Mouse (Mus musculus): ENCODE data around the gene Sirpa. TPM values are rescaled to one million over a fixed set of nuclear protein-coding genes. Genes with fewer than 3 reads are reported as not detected.

Sirpa gene
- 100 to 1,000 TPM; 375 to 384 TPM for total RNA-seq (2021)
- long read RNA-seq, experiment 1, transcript Sirpa-201 (8 exons, 3,644 nt), result minor isoform, 51 of 571 reads
- long read RNA-seq, experiment 1, transcript Sirpa-214 (9 exons, 3,812 nt), result minor isoform, 38 of 571 reads
- long read RNA-seq, experiment 1, transcript Sirpa-203 (8 exons, 3,982 nt), result major isoform, 351 of 571 reads
- long read RNA-seq, experiment 1, transcript Sirpa-209 (6 exons, 876 nt), result minor isoform, 10 of 571 reads
- long read RNA-seq, experiment 1, partial matches to known transcripts, result 41 of 571 reads
- long read RNA-seq, experiment 1, other reads (novel, unspliced or antisense), result 72 of 571 reads
- long read RNA-seq, experiment 2, transcript Sirpa-201 (8 exons, 3,644 nt), result minor isoform, 35 of 533 reads
- long read RNA-seq, experiment 2, transcript Sirpa-203 (8 exons, 3,982 nt), result major isoform, 321 of 533 reads
- long read RNA-seq, experiment 2, transcript Sirpa-209 (6 exons, 876 nt), result minor isoform, 23 of 533 reads
- long read RNA-seq, experiment 2, transcript Sirpa-214 (9 exons, 3,812 nt), result minor isoform, 45 of 533 reads
- long read RNA-seq, experiment 2, partial matches to known transcripts, result 28 of 533 reads
- long read RNA-seq, experiment 2, other reads (novel, unspliced or antisense), result 73 of 533 reads

DNA sequence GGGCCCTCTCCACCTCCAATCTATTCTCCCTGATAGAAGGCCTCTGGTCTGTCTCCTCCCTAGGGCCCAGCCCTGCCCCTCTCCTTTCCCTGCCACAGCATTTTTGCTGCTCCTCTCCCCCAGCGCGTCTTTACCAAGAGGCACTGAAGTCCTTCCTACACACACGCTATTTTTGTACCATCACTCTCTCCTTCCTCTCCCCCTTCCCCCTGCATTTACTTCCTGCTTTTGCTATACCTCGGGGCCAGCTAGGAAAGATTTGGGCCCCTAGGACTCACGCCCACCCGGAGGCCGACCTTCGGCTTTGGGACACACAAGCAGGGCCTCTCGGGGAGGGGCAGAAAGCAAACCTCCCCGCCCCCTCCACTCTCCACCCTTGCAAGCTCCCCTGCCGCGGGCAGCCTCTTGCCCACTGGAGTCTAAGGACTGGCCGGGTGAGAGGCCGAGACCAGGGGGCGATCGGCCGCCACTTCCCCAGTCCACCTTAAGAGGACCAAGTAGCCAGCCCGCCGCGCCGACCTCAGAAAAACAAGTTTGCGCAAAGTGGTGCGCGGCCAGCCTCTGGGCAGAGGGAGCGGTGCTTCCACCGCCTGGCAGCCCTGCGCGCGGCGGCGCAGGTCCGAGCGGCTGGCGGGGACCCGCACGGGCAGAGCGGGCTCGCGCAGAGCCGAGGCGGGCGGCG lies at the start of gene Sirpa:
TSS of gene Sirpa (plus strand) at position 377 of the 682 bp plus-strand sequence.
- no peak; the same call in 1 of the 2 replicates for TF ChIP-seq CTCF (IDR thresholded peaks at IDR 0.05)
- Histone ChIP-seq H3K4me3 (peak within 1 kb of the TSS; percentile 68), H3K27ac (peak within 1 kb of the TSS; percentile 99)
- DNase-seq (ENCODE audit: extremely low spot score in 1 of 2, low spot score in 2 of 2), result peak; percentile 71 to 72
- intact Hi-C loops (cut with DNase I), result loop anchor here (1.0 kb wide), 2 partner anchors 18 to 90 kb away; no protein-coding TSS in a partner anchor

- TF ChIP-seq CTCF (IDR thresholded peaks at IDR 0.05), result no peak
- no peak overlapping the region for H3K4me3 ChIP-seq
- no peak overlapping the region for H3K27ac ChIP-seq
- no peak for DNase-seq (ENCODE audit: extremely low spot score in 1 of 2, low spot score in 2 of 2)
- intact Hi-C loops (cut with DNase I), result no loop called here
These were observed 48.2 kb upstream of the Sirpa start for GRCm38 (mm10) chr2:129544448-129544847.

- H3K27ac ChIP-seq, result no peak overlapping the region
- intact Hi-C loops (cut with DNase I), result no loop called here
- no peak for TF ChIP-seq CTCF (IDR thresholded peaks at IDR 0.05)
- DNase-seq (ENCODE audit: extremely low spot score in 1 of 2, low spot score in 2 of 2), result no peak
- H3K4me3 ChIP-seq, result no peak overlapping the region
These were observed 47.7 kb upstream of the Sirpa start for GRCm38 (mm10) chr2:129544919-129545318.

DNA sequence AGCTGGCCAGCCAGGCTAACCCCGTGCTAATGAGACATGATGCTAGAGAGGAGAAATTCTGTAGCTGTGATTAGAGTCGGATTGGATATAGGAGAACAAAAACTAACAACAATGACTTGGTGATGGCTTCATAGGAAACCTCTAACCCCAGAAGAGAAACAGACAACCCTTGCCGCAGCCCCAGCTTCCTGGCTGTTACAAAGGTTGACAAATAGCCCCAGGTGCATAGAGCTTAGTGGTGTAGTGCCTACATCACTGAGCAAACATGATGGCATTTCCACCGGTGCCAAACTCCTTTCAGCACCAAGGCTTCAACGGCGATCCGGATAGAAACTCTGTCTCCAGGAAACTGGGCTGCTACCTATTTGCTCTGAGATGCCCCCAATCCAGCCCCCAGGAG lies 47.0 kb upstream of the Sirpa start:
- TF ChIP-seq CTCF (IDR thresholded peaks at IDR 0.05), result no peak
- no peak overlapping the region for H3K27ac ChIP-seq
- intact Hi-C loops (cut with DNase I), result no loop called here
- H3K4me3 ChIP-seq, result no peak overlapping the region
- no peak for DNase-seq (ENCODE audit: extremely low spot score in 1 of 2, low spot score in 2 of 2)

- TF ChIP-seq CTCF (IDR thresholded peaks at IDR 0.05), result no peak
- intact Hi-C loops (cut with DNase I), result no loop called here
- no peak for DNase-seq (ENCODE audit: extremely low spot score in 1 of 2, low spot score in 2 of 2)
- no peak overlapping the region for H3K4me3 ChIP-seq
- H3K27ac ChIP-seq, result no peak overlapping the region
These were observed 45.9 kb upstream of the Sirpa start for GRCm38 (mm10) chr2:129546772-129547171.

DNA sequence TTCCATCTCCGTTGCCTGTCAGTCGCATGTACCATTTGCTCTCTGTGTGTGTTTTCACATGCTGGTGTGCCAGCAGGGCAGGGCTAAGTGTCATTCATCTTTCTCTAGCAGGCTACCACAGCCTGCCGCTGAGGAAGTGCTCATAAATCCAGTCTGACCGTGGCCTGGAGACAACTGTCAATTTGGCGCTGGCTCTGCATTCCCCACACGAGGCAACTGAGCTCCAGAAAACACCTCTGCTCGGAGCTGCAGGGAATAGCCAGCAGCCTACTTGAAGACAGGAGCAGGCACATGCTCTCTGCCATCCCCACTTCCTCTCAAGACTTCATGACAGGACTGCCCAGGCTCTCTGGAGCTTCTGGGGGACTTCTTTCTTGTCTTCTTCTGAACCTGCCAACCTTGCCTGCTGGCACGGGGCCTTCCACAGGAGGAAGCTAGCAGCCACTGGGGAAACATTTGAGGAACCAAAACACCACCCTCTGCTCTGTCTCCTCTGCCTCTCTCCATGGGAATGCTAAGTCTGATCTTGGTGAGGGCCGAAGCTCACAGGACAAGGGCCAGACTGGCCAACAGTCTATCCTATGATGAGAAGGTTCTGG lies 43.0 kb upstream of the Sirpa start:
- Histone ChIP-seq H3K4me3 (no peak overlapping the region), H3K27ac (no peak overlapping the region)
- TF ChIP-seq CTCF (IDR thresholded peaks at IDR 0.05), result no peak
- no peak for DNase-seq (ENCODE audit: extremely low spot score in 1 of 2, low spot score in 2 of 2)
- intact Hi-C loops (cut with DNase I), result no loop called here

- no peak for DNase-seq (ENCODE audit: extremely low spot score in 1 of 2, low spot score in 2 of 2)
- Histone ChIP-seq H3K27ac (no peak overlapping the region), H3K4me3 (no peak overlapping the region)
- intact Hi-C loops (cut with DNase I), result no loop called here
- TF ChIP-seq CTCF (IDR thresholded peaks at IDR 0.05), result no peak
These were observed 41.9 kb upstream of the Sirpa start for GRCm38 (mm10) chr2:129550781-129551180.

- intact Hi-C loops (cut with DNase I), result no loop called here
- no peak for TF ChIP-seq CTCF (IDR thresholded peaks at IDR 0.05)
These were observed 36.6 kb upstream of the Sirpa start for GRCm38 (mm10) chr2:129556081-129556480.

DNA sequence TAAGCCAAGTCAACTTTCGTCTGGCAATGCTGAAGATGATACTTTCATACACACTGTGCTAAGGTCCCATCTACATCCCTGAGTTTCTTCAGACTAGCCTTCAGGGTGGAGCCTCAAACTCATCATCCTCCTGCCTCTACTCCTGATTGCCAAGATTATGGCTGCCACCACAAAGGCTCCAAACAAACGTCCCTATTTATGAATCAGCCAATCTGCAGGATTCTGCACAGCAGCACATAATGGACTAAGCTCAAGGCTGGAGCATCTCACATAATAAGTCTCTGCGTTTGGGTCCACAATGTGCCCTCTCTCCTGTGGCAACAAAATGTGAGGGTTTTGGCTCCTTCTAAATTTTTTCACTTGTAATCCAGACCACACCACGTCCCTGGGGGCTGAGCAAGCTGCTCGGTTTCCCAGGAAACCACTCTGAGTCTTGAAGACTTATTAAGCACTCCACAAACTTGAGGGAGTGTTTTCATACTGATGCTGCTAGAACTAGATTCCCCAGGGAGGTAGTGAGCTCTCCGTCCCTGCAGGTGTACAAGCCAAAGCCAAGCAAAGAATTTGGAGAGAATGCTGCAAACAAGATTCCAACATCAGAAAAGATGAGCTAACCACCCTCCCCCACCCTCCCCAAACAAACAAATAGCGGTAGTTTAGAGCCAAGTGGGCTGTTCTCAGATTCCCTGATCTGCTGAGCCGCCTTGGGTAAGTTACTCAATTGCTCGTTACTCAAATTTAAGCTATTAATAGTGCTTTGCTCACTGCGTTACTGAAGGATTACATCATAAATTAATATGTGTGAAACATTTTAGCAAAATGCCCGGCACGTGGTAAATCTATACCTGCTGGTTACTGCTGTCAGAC lies 34.4 kb upstream of the Sirpa start:
- peak overlapping the region; percentile 24; the same call in 1 of the 2 replicates for H3K27ac ChIP-seq
- intact Hi-C loops (cut with DNase I), result no loop called here
- no peak for TF ChIP-seq CTCF (IDR thresholded peaks at IDR 0.05)
- no peak for DNase-seq (ENCODE audit: extremely low spot score in 1 of 2, low spot score in 2 of 2)
- no peak overlapping the region for H3K4me3 ChIP-seq

More at GRCm38 (mm10) chr2:129556081-129556480, 36.6 kb upstream of the Sirpa start:
- Histone ChIP-seq H3K27ac (no peak overlapping the region), H3K4me3 (no peak overlapping the region)
- no peak for DNase-seq (ENCODE audit: extremely low spot score in 1 of 2, low spot score in 2 of 2)

GRCm38 (mm10) chr2:129558875-129559219 lies 33.8 kb upstream of the Sirpa start:
- intact Hi-C loops (cut with DNase I), result no loop called here
- Histone ChIP-seq H3K4me3 (no peak overlapping the region), H3K27ac (no peak overlapping the region)
- no peak; the same call in 1 of the 2 replicates for TF ChIP-seq CTCF (IDR thresholded peaks at IDR 0.05)
- no peak for DNase-seq (ENCODE audit: extremely low spot score in 1 of 2, low spot score in 2 of 2)

GRCm38 (mm10) chr2:129561796-129562195 lies 30.8 kb upstream of the Sirpa start:
- DNase-seq (ENCODE audit: extremely low spot score in 1 of 2, low spot score in 2 of 2), result peak in 1 of 2 experiments; percentile 45
- no peak for TF ChIP-seq CTCF (IDR thresholded peaks at IDR 0.05)
- H3K4me3 ChIP-seq, result no peak overlapping the region
- intact Hi-C loops (cut with DNase I), result no loop called here
- peak overlapping the region; percentile 40; the same call in 1 of the 2 replicates for H3K27ac ChIP-seq

Measured in left cerebral cortex, adult 2 months (tissue).